Mouse (Mus musculus): Measurements from ENCODE around the gene Gm10722. TPM values are rescaled to one million over a fixed set of nuclear protein-coding genes. Genes with fewer than 3 reads are reported as not detected.
"Not testable (repeated sequence)": the region's sequence is repeated elsewhere in the genome, so short reads cannot be mapped to it uniquely, and the experiment has no call there.

Gm10722 gene
- polyA plus RNA-seq, 1 experiment: not detected

GRCm38 (mm10) chr9:3036577-3036976 lies 35.9 kb downstream of the Gm10722 start, which contains the start of gene Gm10715:
Gm10715 (plus strand) TSS chr9:3036877.
- WGBS: 82% methylated on average over 8 of the region's 8 CpGs
- not testable (repeated sequence) for H3K27ac ChIP-seq (ENCODE audit: insufficient read depth, low read depth, low read length); H3K4me1 ChIP-seq (ENCODE audit: control insufficient read depth, insufficient read depth, low read length); H3K4me3 ChIP-seq (ENCODE audit: insufficient read depth, low read depth, low read length)

- not testable (repeated sequence) for H3K4me1 ChIP-seq (ENCODE audit: control insufficient read depth, insufficient read depth, low read length); H3K4me3 ChIP-seq (ENCODE audit: insufficient read depth, low read depth, low read length); H3K27ac ChIP-seq (ENCODE audit: insufficient read depth, low read depth, low read length)
- 66% methylated on average over 4 of the region's 4 CpGs for WGBS
Measured at GRCm38 (mm10) chr9:3038161-3038560, 37.4 kb downstream of the Gm10722 start.

Other genes with a start within 250 kb of the Gm10722 start
- not detected in 2 replicates for gene Gm11168, start 2.4 kb downstream of the Gm10722 start, polyA plus RNA-seq (2012; ENCODE audit: insufficient read depth, insufficient read length, low replicate concordance, missing spikeins)
- not detected in 2 replicates for gene Gm10721, start 12.2 kb downstream of the Gm10722 start, polyA plus RNA-seq (2012; ENCODE audit: insufficient read depth, insufficient read length, low replicate concordance, missing spikeins)
- not detected in 2 replicates for gene Gm10720, start 14.7 kb downstream of the Gm10722 start, polyA plus RNA-seq (2012; ENCODE audit: insufficient read depth, insufficient read length, low replicate concordance, missing spikeins)
- gene Gm10719, start 16.5 kb downstream of the Gm10722 start, polyA plus RNA-seq (2012; ENCODE audit: insufficient read depth, insufficient read length, low replicate concordance, missing spikeins): not detected in 2 replicates
- gene Gm10718, start 22.6 kb downstream of the Gm10722 start, polyA plus RNA-seq (2012; ENCODE audit: insufficient read depth, insufficient read length, low replicate concordance, missing spikeins): not detected in 2 replicates
- gene Gm10717, start 24.5 kb downstream of the Gm10722 start, polyA plus RNA-seq (2012; ENCODE audit: insufficient read depth, insufficient read length, low replicate concordance, missing spikeins): not detected in 2 replicates
- gene Gm17535, start 33.7 kb downstream of the Gm10722 start, polyA plus RNA-seq (2012; ENCODE audit: insufficient read depth, insufficient read length, low replicate concordance, missing spikeins): not detected in 2 replicates
- gene Gm10715, start 36.0 kb downstream of the Gm10722 start, polyA plus RNA-seq (2012; ENCODE audit: insufficient read depth, insufficient read length, low replicate concordance, missing spikeins): not detected in 2 replicates